Mouse (Mus musculus) ES-Bruce4 (cell line): Measurements from ENCODE around the gene Wscd2.

Experiments
- CTCF ChIP-seq: IDR thresholded peaks from one replicate; pipeline ENCODE4 v1.8.1; 2011; ENCODE audit warnings: low read depth, low read length
- EP300 ChIP-seq: IDR thresholded peaks from 2 replicates; pipeline ENCODE4 v1.6.1; 2011; ENCODE audit warnings: low read depth, low read length; ENCODE audit not compliant: insufficient read depth
- POLR2A ChIP-seq: IDR thresholded peaks from one replicate; pipeline ENCODE4 v1.8.1; 2011; ENCODE audit warnings: low read length; ENCODE audit not compliant: insufficient read depth

- TF ChIP-seq CTCF, result no peak
- peak; percentile 67 for TF ChIP-seq EP300
- no peak for TF ChIP-seq POLR2A
Measured at GRCm38 (mm10) chr5:113550759-113551158, 60.6 kb downstream of the Wscd2 start.
